Mouse (Mus musculus) layer of hippocampus, postnatal 10 days (tissue): ENCODE results near the gene Katnal1. TPM values are rescaled to one million over a fixed set of nuclear protein-coding genes. Genes with fewer than 3 reads are reported as not detected.

ENCODE experiments used
- DNase-seq, 2 experiments: peaks; one replicate each; pipeline ENCODE4 v3.0.0; 2021; ENCODE audit warnings: low spot score in 2 of 2
- long read RNA-seq: library from polyadenylated mRNA; stranded (forward); transcript quantifications from one replicate; pipeline ENCODE4 v2.0.0, GENCODE M21; 2023
- total RNA-seq, 2 experiments: library from RNA; stranded (reverse); gene quantifications; 2 replicates each; pipeline ENCODE4 v1.2.3; 2021

Katnal1 gene
- total RNA-seq: 10 to 100 TPM; 41.6 to 46.4 TPM
- long read RNA-seq, partial matches to known transcripts: 1 of 6 reads
- long read RNA-seq, other reads (novel, unspliced or antisense): 5 of 6 reads

GRCm38 (mm10) chr5:148929116-148929449 lies at the start of gene Katnal1:
Gene Katnal1 (minus strand): TSS chr5:148929320.
- no peak for DNase-seq

DNA sequence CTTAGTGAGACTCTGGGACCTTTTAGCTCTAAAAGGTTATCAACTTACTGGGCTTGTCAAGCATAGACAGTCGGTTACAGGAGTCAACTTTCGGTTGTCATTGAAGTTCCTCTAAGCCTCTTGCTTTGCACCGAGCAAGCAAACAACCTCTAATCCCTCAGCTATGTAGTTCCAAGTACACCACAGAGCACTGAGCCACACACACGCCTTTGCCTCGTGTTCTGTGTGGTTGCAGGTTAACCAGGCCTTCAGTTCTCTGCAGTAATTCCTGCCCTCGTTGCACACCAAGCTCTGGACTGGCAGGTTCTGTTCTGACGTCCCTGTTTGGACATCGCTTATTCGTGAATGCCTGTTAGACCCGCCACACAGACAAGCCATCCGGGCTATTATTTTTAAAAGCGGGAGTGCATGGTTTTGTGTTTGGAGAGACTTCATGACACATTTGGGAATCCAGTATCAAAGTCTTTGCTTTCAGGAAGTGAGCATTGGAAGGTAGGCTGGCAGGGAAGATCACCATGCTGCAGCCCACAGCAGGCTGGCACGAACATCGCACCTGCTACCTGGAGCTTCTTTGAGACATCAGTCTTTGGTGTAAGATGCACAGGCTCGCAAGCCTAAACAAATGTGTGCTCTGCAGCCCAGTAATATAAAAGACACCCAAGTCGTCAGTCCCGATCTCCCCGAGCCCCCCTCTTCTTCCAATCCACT lies 49.5 kb upstream of the Katnal1 start:
- no peak for DNase-seq

DNA sequence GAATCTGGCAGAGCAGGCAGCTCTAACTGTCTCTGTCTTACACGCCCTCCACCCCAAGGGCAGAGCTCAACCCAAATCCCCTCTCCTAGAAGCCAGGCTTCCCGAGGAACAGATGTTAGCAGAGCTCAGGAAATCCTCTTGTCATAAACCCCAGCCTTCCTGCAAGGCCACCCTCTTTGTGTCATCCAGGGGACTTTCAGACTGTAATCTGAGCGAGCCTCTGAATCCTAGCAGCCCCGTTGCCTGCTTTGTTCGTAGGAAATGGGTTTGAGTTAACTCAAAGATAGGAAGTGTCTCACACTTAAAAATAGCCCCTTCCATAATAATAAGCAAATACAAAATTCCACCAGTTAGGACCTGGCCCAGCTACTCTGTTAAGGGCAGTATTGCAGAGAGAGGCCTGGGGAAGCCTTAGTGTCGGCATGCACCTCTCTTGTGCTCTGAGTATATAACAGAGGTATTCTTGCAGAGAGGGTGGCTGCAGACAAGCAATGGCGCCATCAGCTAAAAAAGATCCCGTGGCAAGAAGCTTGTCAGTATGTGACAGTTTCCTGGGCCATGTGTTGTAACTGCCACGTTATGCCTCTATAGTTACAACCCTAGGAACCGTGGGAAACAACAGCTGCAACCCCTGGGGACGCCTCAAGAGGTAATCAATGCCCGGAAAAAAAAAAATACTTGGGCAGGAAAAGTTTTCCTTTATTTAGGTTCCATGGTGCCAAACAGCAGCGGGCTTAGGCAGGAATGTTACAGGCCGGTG lies 48.8 kb upstream of the Katnal1 start:
- no peak for DNase-seq

GRCm38 (mm10) chr5:148976876-148977275 lies 47.8 kb upstream of the Katnal1 start:
- DNase-seq: no peak

DNA sequence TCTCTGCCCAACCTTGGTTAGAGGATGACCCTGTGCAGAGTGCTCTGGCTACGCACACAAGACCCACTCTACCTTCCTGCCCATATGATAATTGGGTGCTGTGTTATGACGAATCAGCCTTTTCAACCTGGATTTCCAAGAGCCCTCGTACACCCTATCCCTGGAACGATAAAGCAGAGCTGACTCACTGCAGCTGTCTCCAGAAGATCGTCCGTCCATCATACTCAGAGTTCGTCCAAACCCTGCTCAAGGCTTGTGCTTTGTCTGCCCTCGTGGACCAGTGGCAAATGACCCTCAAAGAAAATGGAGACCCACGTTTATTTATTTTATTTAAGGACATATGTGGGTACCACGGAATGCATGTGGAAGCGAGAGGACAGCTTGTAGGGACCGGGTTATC lies 45.9 kb upstream of the Katnal1 start:
- no peak for DNase-seq

DNA sequence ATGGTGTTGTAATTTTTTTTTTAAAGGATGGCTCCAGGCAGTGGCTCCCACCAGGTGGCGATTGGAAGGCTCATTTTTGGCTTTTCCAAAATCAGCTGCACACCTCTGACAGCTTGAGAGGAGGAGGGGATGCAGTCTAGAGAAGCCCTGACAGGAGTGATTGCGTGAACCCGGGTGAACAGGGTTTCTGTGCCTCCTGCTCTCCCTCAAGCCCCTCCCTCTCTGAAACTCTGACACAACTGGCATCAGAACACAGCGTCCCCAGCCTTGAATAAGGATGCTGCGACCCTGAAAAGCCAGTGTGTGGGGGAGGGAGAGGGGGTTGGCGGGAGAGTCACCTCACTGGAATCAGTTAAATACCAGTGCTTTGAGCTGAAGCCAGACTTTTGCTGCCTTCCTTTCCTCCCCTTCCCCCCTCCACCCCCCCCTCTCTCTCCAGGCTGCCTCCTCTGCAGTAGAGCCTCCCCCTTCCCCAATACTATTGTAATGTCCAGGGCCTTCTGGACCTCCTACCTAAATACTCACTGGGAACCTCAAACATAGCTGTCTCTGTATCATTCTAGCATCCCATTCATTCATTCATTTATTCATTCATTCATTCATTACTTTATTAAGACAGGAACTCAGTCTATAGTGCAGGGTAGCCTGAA lies 44.0 kb upstream of the Katnal1 start:
- peak in 1 of 2 experiments; percentile 37 for DNase-seq

- no peak for DNase-seq
Measured at GRCm38 (mm10) chr5:148972167-148972566, 43.0 kb upstream of the Katnal1 start.

DNA sequence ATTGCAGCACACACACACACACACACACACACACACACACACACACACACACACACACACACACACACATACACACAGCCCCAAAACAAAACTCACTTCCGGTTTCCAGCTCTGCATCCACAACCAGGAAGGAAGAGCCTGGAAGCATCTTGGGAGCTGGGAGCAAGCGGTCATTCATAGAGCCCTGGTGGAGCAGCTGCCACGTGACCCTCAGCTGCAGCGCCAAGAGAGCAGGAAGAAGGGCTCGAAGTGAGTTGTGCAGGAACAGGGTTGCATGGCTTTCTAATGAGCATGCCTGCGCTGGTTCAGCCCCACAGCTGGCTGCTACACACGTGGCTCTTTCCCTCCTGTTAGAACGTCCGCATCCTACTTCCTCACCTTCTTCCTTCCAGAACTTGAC lies 40.5 kb upstream of the Katnal1 start:
- DNase-seq: no peak

GRCm38 (mm10) chr5:148968958-148969576 lies 39.9 kb upstream of the Katnal1 start:
- no peak for DNase-seq

DNA sequence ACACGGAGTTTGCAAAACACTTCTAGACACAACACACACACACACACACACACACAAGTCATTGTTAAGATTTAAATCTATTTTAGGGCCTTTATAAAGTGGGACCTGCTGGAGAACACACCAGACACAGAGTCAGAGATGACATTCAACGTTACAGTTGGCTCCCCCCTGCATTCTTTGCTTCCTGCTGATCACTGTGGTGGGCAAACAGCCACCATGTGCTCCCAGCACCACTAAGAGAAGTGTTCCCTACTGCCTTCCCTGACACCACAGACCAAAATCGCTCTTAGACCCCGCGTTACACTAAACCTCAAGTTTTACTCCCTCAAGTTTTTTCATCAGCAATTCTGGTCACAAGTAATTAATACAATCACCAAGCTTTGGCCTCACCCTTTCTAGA lies 39.1 kb upstream of the Katnal1 start:
- no peak for DNase-seq

- no peak for DNase-seq
Measured at GRCm38 (mm10) chr5:148966395-148966794, 37.3 kb upstream of the Katnal1 start.

DNA sequence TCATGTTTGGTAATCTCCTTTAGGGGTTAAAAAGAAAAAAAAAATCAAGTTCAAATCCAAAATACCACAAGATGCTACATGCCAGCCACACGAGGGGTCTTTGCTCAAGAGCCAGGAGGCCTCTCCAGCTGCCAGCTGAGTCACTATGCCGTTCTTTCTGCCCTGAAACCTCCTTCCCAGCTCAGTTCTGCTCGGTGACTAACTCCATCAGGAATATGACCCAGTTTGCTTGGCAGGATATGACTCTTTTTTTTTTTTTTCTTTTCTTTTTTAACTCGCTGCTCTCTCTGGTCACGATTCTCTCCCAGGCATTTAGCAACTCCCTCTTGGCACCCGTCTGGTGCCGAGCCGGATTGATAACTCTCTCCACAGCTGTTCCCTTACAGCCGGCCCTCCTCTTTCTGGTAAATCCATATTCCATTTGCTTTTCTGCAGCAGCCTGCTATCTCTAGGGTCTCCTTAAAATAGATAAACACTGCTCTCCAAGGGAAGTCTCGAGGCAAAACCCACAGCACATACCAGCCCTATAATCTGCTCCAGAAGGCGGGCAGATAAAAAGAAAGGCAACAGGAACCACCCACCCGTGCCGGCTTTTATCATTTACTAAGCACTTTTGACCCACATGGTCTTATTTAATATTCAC lies 36.7 kb upstream of the Katnal1 start:
- peak; percentile 59 to 63 for DNase-seq

DNA sequence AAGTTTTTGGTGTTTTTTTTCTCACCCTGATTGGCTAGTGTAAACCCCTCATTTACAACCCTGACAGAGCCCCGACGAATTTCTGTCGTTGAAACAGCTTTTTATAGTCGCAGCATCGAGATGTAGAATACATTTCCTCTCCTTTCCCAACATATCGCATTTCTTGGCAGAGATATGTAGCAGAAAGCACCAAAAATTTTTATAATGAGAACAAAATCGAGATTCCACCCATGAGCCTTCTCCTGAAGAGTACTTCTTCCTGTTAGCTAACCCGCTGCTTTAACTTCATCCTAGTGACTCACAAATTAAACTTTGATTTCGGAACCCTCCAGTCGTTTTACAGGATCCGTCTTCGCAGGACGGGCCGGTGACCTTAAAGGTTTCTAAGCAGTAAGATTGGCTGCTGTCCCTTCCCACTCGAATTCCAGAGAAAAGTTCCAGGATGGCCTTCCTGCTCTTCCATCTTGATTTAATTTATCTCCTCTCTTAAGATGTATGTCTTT lies 36.0 kb upstream of the Katnal1 start:
- no peak for DNase-seq

- no peak for DNase-seq
Measured at GRCm38 (mm10) chr5:148964251-148964650, 35.1 kb upstream of the Katnal1 start.

DNA sequence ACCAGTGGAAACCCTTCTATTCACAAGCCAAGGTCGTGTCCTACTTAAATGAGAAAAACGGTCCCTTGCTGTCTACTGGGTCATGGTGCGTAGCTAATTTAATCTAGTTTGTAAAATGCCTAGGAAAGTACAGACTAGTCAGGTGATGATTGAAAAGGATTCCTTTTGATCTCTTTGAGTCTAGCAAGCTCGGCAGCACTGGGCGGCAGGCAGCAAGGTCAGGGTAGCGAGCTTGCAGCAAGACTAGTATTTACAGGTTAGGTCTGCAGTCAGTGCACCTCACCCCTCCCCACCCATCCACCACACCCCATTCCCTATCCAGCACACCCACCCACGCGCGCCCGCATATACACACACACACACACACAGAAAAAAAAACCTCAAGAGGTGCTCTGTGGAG lies 31.1 kb upstream of the Katnal1 start:
- DNase-seq: no peak

GRCm38 (mm10) chr5:148959068-148959990 lies 30.2 kb upstream of the Katnal1 start:
- peak; percentile 36 to 60 for DNase-seq

DNA sequence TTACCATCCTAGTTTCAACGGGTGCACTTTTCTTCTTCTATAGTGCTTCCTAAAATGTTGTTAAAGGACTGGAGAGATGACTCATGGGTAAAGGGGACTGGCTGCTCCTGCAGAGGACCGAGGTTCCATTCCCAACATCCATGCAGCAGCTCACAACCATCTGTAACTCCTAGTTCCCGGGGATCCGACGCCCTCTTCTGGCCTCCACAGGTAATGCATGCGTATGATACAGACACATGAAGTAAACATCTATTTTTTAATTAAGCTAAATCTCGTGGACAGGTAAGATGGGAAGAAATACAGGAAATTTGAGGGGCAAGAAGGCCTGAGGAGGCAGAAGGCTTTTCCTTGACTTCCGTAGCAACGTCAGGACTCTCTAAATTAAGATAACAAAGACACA lies 29.2 kb upstream of the Katnal1 start:
- peak in 1 of 2 experiments; percentile 37 for DNase-seq

DNA sequence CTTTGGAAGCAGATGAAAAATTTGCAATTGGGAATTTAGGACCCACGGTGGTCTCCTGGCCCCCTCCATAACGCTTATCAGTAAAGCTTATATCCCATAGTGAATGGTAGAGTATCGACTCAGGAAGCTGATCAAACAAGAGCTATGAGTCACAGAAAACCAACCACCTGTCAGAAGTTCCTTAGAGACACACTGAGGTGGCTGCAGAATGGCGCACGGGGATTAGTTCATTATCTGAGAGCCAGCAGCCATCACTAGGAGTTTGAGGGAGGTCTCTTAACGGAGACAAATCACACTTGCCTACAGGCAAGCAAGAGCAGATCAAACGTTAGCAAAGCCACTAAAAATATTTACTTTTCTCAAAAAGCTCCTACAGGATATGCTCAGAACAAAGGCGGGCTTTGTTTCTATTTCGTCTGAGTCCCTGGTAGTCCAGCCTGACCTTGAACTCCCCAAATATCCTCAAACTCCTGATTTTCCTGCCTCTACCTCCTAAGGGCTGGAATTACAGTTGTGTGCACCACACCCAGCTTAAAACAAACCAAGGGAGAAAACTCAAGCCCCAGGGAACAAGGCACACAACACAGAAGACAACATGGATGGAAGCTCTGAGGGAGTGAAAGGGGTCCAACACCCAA lies 27.9 kb upstream of the Katnal1 start:
- no peak for DNase-seq

DNA sequence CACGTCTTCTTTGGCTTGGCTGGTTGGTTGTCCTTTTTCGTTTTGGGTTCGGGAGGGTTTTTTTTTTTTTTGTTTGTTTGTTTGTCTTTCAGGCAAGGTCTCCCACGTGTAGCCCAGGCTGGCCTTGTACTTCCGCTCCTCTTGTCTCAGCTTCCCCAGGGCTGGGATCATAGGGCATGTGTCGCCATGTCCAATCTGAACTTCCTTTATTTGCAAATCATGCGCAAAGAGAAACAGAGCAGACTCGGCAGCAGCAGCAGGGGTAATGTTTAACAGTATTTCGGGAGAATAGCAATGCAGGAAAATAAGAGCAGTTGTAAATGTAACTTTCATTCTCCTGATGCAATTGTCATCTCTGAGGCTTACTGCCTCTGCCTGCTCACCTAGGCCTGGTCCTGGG lies 27.0 kb upstream of the Katnal1 start:
- DNase-seq: no peak
